Mouse (Mus musculus): ENCODE data around the gene Sv2a. TPM values are rescaled to one million over a fixed set of nuclear protein-coding genes. Genes with fewer than 3 reads are reported as not detected.
"Not testable (repeated sequence)": the region's sequence is repeated elsewhere in the genome, so short reads cannot be mapped to it uniquely, and the experiment has no call there.

Sv2a gene
- polyA plus RNA-seq, 1 experiment from 2014 or later = 0.26 TPM

GRCm38 (mm10) chr3:96197129-96197749, 16.3 kb downstream of the Sv2a start:
- H3K36me3 ChIP-seq (replicated peaks) = no peaks in the 10 kb centered on the region
- WGBS (ENCODE audit: insufficient replicate concordance) = under 1% methylated on average over 50 of the region's 50 CpGs
- ATAC-seq (ENCODE audit: insufficient read depth) = peak; percentile 85
- H3K27ac ChIP-seq (replicated peaks) = peak overlapping the region; percentile 90
- no peaks in the 10 kb centered on the region for H3K9me3 ChIP-seq (replicated peaks)
- peak overlapping the region; percentile 99 for H3K4me2 ChIP-seq
- H3K9ac ChIP-seq = peak overlapping the region; percentile 73
- peak overlapping the region; percentile 73 for H3K4me3 ChIP-seq (replicated peaks)
- peaks cover 16% of the 10 kb centered on the region for H3K27me3 ChIP-seq
- H3K4me1 ChIP-seq (replicated peaks) = peaks cover 31% of the 10 kb centered on the region

DNA sequence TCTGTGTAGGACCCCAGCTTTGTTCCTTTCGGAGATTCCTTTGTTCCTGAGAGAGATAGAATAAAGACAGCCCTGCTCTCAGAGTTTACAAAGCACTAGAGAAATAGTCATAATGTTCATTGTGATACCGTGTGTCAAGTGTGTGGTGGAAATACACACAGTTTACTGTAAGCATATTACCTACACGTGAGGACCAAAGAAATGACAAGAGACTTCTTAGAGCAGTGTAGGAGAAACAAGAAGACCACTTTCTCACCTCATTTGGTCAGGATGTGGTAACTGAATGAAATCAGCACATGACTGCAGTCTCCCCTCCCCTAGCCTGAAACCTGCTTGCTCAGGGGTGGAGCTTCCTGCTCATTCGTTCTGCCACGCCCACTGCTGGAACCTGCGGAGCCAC, 17.2 kb downstream of the Sv2a start:
- peak; percentile 38 for ATAC-seq (ENCODE audit: insufficient read depth)
- peak overlapping the region; percentile 99 for H3K4me2 ChIP-seq
- H3K4me3 ChIP-seq (replicated peaks) = peak overlapping the region; percentile 73
- H3K27me3 ChIP-seq = peaks cover 6% of the 10 kb centered on the region
- WGBS (ENCODE audit: insufficient replicate concordance) = 4% methylated on average over 6 of the region's 6 CpGs
- H3K4me1 ChIP-seq (replicated peaks) = peaks cover 31% of the 10 kb centered on the region
- H3K9me3 ChIP-seq (replicated peaks) = no peaks in the 10 kb centered on the region
- peak overlapping the region; percentile 57 for H3K9ac ChIP-seq
- H3K36me3 ChIP-seq (replicated peaks) = no peaks in the 10 kb centered on the region
- H3K27ac ChIP-seq (replicated peaks) = peak overlapping the region; percentile 63

DNA sequence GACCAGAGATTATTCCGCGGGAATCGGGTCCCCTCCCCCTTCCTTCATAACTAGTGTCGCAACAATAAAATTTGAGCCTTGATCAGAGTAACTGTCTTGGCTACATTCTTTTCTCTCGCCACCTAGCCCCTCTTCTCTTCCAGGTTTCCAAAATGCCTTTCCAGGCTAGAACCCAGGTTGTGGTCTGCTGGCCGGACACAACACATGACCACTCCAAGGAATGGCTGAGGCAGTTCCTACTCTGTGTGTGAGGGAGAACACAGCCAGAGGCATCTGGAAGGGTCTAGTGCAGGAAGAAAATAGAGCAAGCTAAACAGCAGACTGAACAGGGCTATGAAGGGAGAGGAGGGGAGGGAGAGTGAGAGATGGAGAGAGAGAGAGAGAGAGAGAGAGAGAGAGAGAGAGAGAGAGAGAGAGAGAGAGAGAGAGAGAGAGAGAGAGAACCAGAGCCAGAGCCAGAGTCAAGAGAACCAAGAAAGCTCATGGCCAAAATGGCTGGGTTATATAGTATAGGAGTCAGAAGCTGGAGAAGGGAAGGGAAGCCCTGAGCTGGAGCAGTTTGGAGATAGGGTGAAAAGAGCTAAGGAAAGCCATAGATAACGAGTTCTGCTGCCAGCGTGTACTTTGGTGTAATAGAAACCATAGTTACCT, 17.8 kb downstream of the Sv2a start:
- Histone ChIP-seq H3K4me1 (replicated peaks) (peaks cover 31% of the 10 kb centered on the region), H3K4me2 (peak overlapping the region; percentile 99)
- not testable (repeated sequence) for H3K9me3 ChIP-seq (replicated peaks); H3K4me3 ChIP-seq (replicated peaks); H3K27ac ChIP-seq (replicated peaks); ATAC-seq (ENCODE audit: insufficient read depth); H3K27me3 ChIP-seq; H3K9ac ChIP-seq; H3K36me3 ChIP-seq (replicated peaks)
- 16% methylated on average over 8 of the region's 8 CpGs for WGBS (ENCODE audit: insufficient replicate concordance)

GRCm38 (mm10) chr3:96199731-96200130, 18.8 kb downstream of the Sv2a start:
- Histone ChIP-seq H3K27ac (replicated peaks) (no peak overlapping the region), H3K36me3 (replicated peaks) (no peaks in the 10 kb centered on the region), H3K4me1 (replicated peaks) (peaks cover 31% of the 10 kb centered on the region), H3K4me2 (no peak overlapping the region), H3K9me3 (replicated peaks) (no peaks in the 10 kb centered on the region), H3K4me3 (replicated peaks) (no peak overlapping the region), H3K9ac (no peak overlapping the region), H3K27me3 (no peaks in the 10 kb centered on the region)
- WGBS (ENCODE audit: insufficient replicate concordance) = 58% methylated on average over 2 of the region's 2 CpGs
- ATAC-seq (ENCODE audit: insufficient read depth) = no peak

DNA sequence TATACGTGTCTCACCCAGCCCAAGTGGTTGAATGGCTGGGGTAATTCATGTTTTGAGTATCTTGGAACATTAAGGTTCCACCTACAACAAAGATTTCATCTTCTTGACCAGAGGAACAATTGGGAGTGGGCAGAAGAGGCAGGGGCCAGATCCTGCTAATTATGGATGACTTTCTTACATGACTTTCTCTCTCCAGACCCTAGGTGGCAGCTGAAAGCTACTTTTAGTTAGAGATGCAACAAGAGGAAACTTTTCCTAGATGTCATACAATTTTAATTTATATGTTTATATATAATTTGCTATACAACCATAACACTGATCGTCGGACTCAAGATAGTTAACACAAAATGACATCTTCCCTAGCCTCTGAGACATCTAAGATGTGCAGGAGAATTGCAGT, 26.9 kb downstream of the Sv2a start:
- Histone ChIP-seq H3K27ac (replicated peaks) (no peak overlapping the region), H3K9me3 (replicated peaks) (no peaks in the 10 kb centered on the region), H3K36me3 (replicated peaks) (no peaks in the 10 kb centered on the region), H3K27me3 (peaks cover 17% of the 10 kb centered on the region), H3K4me1 (replicated peaks) (0 out of 2 replicates have a peak, but pooled peaks cover 5% of the 10 kb centered on the region), H3K4me3 (replicated peaks) (no peak overlapping the region), H3K4me2 (no peak overlapping the region), H3K9ac (no peak overlapping the region)
- ATAC-seq (ENCODE audit: insufficient read depth) = no peak
- 65% methylated on average over 3 of the region's 3 CpGs for WGBS (ENCODE audit: insufficient replicate concordance)

DNA sequence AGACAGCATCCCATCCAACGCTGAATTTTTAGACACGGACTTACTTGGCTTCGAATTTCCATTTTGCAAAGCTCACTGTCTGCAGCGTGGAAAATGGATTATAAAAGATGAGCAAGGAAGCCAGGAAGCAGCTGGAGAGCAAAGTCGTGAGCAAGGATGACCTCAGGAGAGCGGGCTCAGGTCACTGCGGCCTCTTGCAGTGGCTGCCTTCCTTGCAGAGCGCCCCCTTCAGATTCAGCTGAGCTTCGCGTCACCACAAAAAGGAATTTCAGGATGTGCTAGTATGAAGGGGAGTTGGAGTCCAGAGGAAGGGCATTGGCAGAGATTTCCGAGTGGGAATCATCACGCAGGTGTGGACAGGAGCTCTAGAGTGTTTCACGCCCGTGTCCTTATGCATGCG, 28.3 kb downstream of the Sv2a start:
- Histone ChIP-seq H3K36me3 (replicated peaks) (no peaks in the 10 kb centered on the region), H3K4me2 (no peak overlapping the region), H3K9me3 (replicated peaks) (no peaks in the 10 kb centered on the region), H3K27me3 (peaks cover 17% of the 10 kb centered on the region), H3K4me1 (replicated peaks) (0 out of 2 replicates have a peak, but pooled peaks cover 5% of the 10 kb centered on the region), H3K4me3 (replicated peaks) (no peak overlapping the region), H3K27ac (replicated peaks) (no peak overlapping the region), H3K9ac (no peak overlapping the region)
- no peak for ATAC-seq (ENCODE audit: insufficient read depth)
- 36% methylated on average over 15 of the region's 15 CpGs for WGBS (ENCODE audit: insufficient replicate concordance)

DNA sequence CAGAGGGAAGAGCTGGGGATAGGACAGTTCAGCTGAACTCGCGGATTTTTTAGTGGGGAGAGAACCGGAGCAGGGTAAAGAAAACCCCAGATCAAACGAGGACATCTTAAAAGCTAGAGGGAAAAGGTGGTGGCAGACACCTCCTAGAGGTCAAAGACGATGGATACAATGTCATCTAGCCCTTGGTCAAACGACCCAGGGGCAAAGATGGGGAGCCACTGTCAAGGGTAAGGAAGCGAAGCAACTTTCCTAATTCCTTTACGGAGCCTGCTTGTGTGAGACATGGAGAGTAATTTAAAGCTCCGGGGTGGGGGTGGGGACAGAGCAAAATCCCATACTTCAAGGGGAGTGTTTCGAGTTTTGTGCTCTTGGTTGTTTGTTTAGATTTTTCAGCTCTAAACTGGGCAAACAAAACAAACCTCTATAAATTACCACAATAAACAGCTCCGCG, 38.3 kb downstream of the Sv2a start:
- no peaks in the 10 kb centered on the region; the same call in 1 of the 2 replicates for H3K27me3 ChIP-seq
- H3K36me3 ChIP-seq (replicated peaks) = no peaks in the 10 kb centered on the region
- H3K4me2 ChIP-seq = peak overlapping the region; percentile 88
- peak overlapping the region; percentile 84 for H3K9ac ChIP-seq
- H3K27ac ChIP-seq (replicated peaks) = peak overlapping the region; percentile 100
- peaks cover 43% of the 10 kb centered on the region for H3K4me1 ChIP-seq (replicated peaks)
- peak overlapping the region; percentile 64 for H3K4me3 ChIP-seq (replicated peaks)
- no peak for ATAC-seq (ENCODE audit: insufficient read depth)
- under 1% methylated on average over 12 of the region's 12 CpGs for WGBS (ENCODE audit: insufficient replicate concordance)
- H3K9me3 ChIP-seq (replicated peaks) = no peaks in the 10 kb centered on the region

- under 1% methylated on average over 37 of the region's 37 CpGs for whole genome bisulfite sequencing (ENCODE audit: insufficient replicate concordance)
- Histone ChIP-seq H3K4me1 (replicated peaks) (peaks cover 45% of the 10 kb centered on the region), H3K4me3 (replicated peaks) (peak within 1 kb of the TSS; percentile 64), H3K9ac (peak within 1 kb of the TSS; percentile 84), H3K27me3 (no peaks in the 10 kb centered on the region; the same call in 1 of the 2 replicates), H3K4me2 (peak within 1 kb of the TSS; percentile 88), H3K9me3 (replicated peaks) (no peaks in the 10 kb centered on the region), H3K36me3 (replicated peaks) (no peaks in the 10 kb centered on the region), H3K27ac (replicated peaks) (peak within 1 kb of the TSS; percentile 100)
- peak; percentile 57 for ATAC-seq (ENCODE audit: insufficient read depth)
Observed at GRCm38 (mm10) chr3:96219661-96220130, 38.7 kb downstream of the Sv2a start, which contains the start of the genes Bola1 and Hist2h2ab. Gene Bola1 (minus strand): TSS chr3:96219709. Gene Hist2h2ab (plus strand): TSS chr3:96219865.

DNA sequence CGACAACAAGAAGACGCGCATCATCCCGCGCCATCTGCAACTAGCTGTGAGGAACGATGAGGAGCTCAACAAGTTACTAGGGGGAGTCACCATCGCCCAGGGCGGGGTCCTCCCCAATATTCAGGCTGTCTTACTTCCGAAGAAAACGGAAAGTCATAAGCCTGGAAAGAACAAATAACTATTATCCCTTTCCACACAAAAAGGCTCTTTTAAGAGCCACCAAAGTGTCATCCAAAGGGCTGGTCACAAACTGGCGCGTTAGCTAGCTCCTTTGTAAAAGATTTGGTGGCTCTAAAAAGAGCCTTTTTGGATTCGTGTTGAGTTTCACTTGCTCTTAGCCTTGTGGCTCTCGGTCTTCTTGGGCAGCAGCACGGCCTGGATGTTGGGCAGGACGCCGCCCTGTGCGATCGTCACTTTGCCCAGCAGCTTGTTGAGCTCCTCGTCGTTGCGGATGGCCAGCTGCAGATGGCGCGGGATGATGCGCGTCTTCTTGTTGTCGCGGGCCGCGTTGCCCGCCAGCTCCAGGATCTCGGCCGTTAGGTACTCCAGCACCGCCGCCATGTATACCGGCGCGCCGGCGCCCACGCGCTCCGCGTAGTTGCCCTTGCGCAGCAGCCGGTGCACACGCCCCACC, 39.3 kb downstream of the Sv2a start:
- peak overlapping the region; percentile 100 for H3K27ac ChIP-seq (replicated peaks)
- H3K4me1 ChIP-seq (replicated peaks) = peaks cover 49% of the 10 kb centered on the region
- under 1% methylated on average over 43 of the region's 47 CpGs for WGBS (ENCODE audit: insufficient replicate concordance)
- not testable (repeated sequence) for H3K27me3 ChIP-seq; H3K9me3 ChIP-seq (replicated peaks); H3K36me3 ChIP-seq (replicated peaks)
- peak; percentile 11; the same call in 1 of the 2 replicates for ATAC-seq (ENCODE audit: insufficient read depth)
- H3K4me2 ChIP-seq = peak overlapping the region; percentile 88
- H3K4me3 ChIP-seq (replicated peaks) = peak overlapping the region; percentile 64
- peak overlapping the region; percentile 84 for H3K9ac ChIP-seq

GRCm38 (mm10) chr3:96220765-96221639, 40.1 kb downstream of the Sv2a start, which contains the start of the genes Hist2h2ac and Hist2h2be:
Gene Hist2h2ac (minus strand): TSS chr3:96220880.
Gene Hist2h2be (plus strand): TSS chr3:96221119.
- H3K36me3 ChIP-seq (replicated peaks) = no peaks in the 10 kb centered on the region
- H3K27me3 ChIP-seq = no peaks in the 10 kb centered on the region
- H3K4me1 ChIP-seq (replicated peaks) = peaks cover 53% of the 10 kb centered on the region
- peak; percentile 90 for ATAC-seq (ENCODE audit: insufficient read depth)
- H3K4me3 ChIP-seq (replicated peaks) = peak within 1 kb of the TSS; percentile 64
- no peaks in the 10 kb centered on the region for H3K9me3 ChIP-seq (replicated peaks)
- under 1% methylated on average over 43 of the region's 43 CpGs for WGBS (ENCODE audit: insufficient replicate concordance)
- H3K4me2 ChIP-seq = peak within 1 kb of the TSS; percentile 88
- H3K27ac ChIP-seq (replicated peaks) = peak within 1 kb of the TSS; percentile 100
- peak within 1 kb of the TSS; percentile 84 for H3K9ac ChIP-seq

Data from liver, embryonic 15.5 days (tissue).